ENCODE assay signal across 21 mouse cellular contexts in genomic region chr6:51757131-51757530, GRCm38 (mm10).
DNase-seq lines count a peak whose midpoint lies in the region; ATAC-seq lines count a peak whose summit lies in the region.
"Had no signal": no experiment of that assay in that cellular context is flagged by ENCODE, and none has a peak within 500 bp of the region (broad histone marks: within the 10 kb centered on the region; RNA-seq: fewer than 3 reads in every experiment).

No protein-coding gene starts in this region.

- DNase-seq in cerebellum, adult 18-20 months, result peak; percentile 38 to 40
- no peak for DNase-seq in cerebellum, adult 8-10 months
- peak; percentile 80 for DNase-seq in adrenal gland, adult 2 months
- DNase-seq in gastrocnemius, postnatal 14 days, result no peak
- DNase-seq in forebrain, embryonic 10.5 days (ENCODE audit: extremely low spot score, low spot score), result no peak
- DNase-seq: gastrocnemius, adult 2 months; kidney, postnatal 36 days; lung, adult 2 months; midbrain, embryonic 14.5 days; spleen, adult 18-20 months; thymus, postnatal 36 days had no signal

- H3K4me1 ChIP-seq in hindbrain, embryonic 13.5 days (replicated peaks), result peaks cover 30% of the 10 kb centered on the region
- peaks cover 5% of the 10 kb centered on the region for H3K4me1 ChIP-seq in hindbrain, embryonic 16.5 days (ENCODE audit: control insufficient read depth, insufficient read depth, low read depth, low read length)
- peaks cover 9% of the 10 kb centered on the region; the same call in 1 of the 2 replicates for H3K4me1 ChIP-seq in forebrain, embryonic 10.5 days
- H3K4me1 ChIP-seq: embryonic facial prominence, embryonic 15.5 days had no signal

- H3K9me3 ChIP-seq in hindbrain, embryonic 13.5 days, result no peaks in the 10 kb centered on the region
- no peaks in the 10 kb centered on the region for H3K9me3 ChIP-seq in hindbrain, embryonic 16.5 days (ENCODE audit: control insufficient read depth, low read length)
- H3K9me3 ChIP-seq in forebrain, embryonic 10.5 days, result no peaks in the 10 kb centered on the region
- H3K9me3 ChIP-seq: embryonic facial prominence, embryonic 15.5 days; heart, embryonic 15.5 days; neural tube, embryonic 15.5 days had no signal

- 76% methylated on average over 3 of the region's 3 CpGs for WGBS in hindbrain, embryonic 13.5 days
- 74% methylated on average over 3 of the region's 3 CpGs for WGBS in hindbrain, embryonic 16.5 days
- WGBS in forebrain, embryonic 10.5 days, result 81% methylated on average over 3 of the region's 3 CpGs

- H3K4me3 ChIP-seq in hindbrain, embryonic 13.5 days, result no peak overlapping the region
- no peak overlapping the region for H3K4me3 ChIP-seq in hindbrain, embryonic 16.5 days (ENCODE audit: low read length)
- H3K4me3 ChIP-seq in forebrain, embryonic 10.5 days, result no peak overlapping the region
- H3K4me3 ChIP-seq: embryonic facial prominence, embryonic 15.5 days; gastrocnemius, adult 2 months; heart, embryonic 15.5 days; left cerebral cortex, adult 2 months; megakaryocyte, embryonic 14.5 days; neural tube, embryonic 15.5 days had no signal

- intact Hi-C loops in gastrocnemius, postnatal 14 days (cut with DNase I; ENCODE audit: low total_unique reads), result no loop called here

- H3K4me2 ChIP-seq in hindbrain, embryonic 13.5 days, result no peak overlapping the region
- no peak overlapping the region for H3K4me2 ChIP-seq in hindbrain, embryonic 16.5 days (ENCODE audit: low read length)
- H3K4me2 ChIP-seq: embryonic facial prominence, embryonic 15.5 days; heart, embryonic 15.5 days; liver, embryonic 11.5 days; neural tube, embryonic 15.5 days had no signal

- H3K36me3 ChIP-seq in hindbrain, embryonic 13.5 days, result no peaks in the 10 kb centered on the region
- no peaks in the 10 kb centered on the region for H3K36me3 ChIP-seq in hindbrain, embryonic 16.5 days (ENCODE audit: control insufficient read depth, insufficient read depth, low read length)
- no peaks in the 10 kb centered on the region for H3K36me3 ChIP-seq in forebrain, embryonic 10.5 days (replicated peaks)
- H3K36me3 ChIP-seq: embryonic facial prominence, embryonic 15.5 days; heart, embryonic 15.5 days; neural tube, embryonic 15.5 days had no signal

- no peak overlapping the region for H3K9ac ChIP-seq in hindbrain, embryonic 13.5 days
- H3K9ac ChIP-seq in hindbrain, embryonic 16.5 days (ENCODE audit: low read depth, low read length), result no peak overlapping the region
- H3K9ac ChIP-seq: embryonic facial prominence, embryonic 15.5 days; heart, embryonic 15.5 days; neural tube, embryonic 15.5 days had no signal

- H3K27ac ChIP-seq in hindbrain, embryonic 13.5 days, result peak overlapping the region; percentile 55
- H3K27ac ChIP-seq in hindbrain, embryonic 16.5 days (ENCODE audit: low read depth, low read length), result no peak overlapping the region
- no peak overlapping the region for H3K27ac ChIP-seq in forebrain, embryonic 10.5 days
- H3K27ac ChIP-seq: embryonic facial prominence, embryonic 15.5 days; gastrocnemius, adult 2 months; heart, embryonic 15.5 days; left cerebral cortex, adult 2 months; neural tube, embryonic 15.5 days had no signal

- no peak for ATAC-seq in hindbrain, embryonic 13.5 days (ENCODE audit: low FRiP score)
- ATAC-seq in hindbrain, embryonic 16.5 days, result no peak
- peak; percentile 50 for ATAC-seq in granulocyte monocyte progenitor cell, adult 5-6 weeks (replicated peaks; ENCODE audit: poor library complexity, severe bottlenecking)
- ATAC-seq: inflammation-experienced regulatory T-cells, adult 6 months had no signal

- no peaks in the 10 kb centered on the region for H3K27me3 ChIP-seq in hindbrain, embryonic 13.5 days
- no peaks in the 10 kb centered on the region for H3K27me3 ChIP-seq in hindbrain, embryonic 16.5 days (replicated peaks; ENCODE audit: control insufficient read depth, insufficient read depth, low read length)
- H3K27me3 ChIP-seq in forebrain, embryonic 10.5 days (ENCODE audit: poor library complexity, severe bottlenecking), result 0 out of 2 replicates have a peak, but pooled peaks cover 3% of the 10 kb centered on the region
- H3K27me3 ChIP-seq: embryonic facial prominence, embryonic 15.5 days; heart, embryonic 15.5 days; neural tube, embryonic 15.5 days had no signal

Comparison
In these comparisons a context has a peak if more than half of its experiments do, and no peak if none do; other contexts are left out.
1. DNase-seq: peak in cerebellum, adult 18-20 months (2 of 2) and adrenal gland, adult 2 months (single experiment); none in cerebellum, adult 8-10 months (single experiment), gastrocnemius, postnatal 14 days (single experiment) and forebrain, embryonic 10.5 days (single experiment).